Mouse (Mus musculus) CH12.LX (cell line): Measurements from ENCODE around the gene Bcas3. TPM values are rescaled to one million over a fixed set of nuclear protein-coding genes. Genes with fewer than 3 reads are reported as not detected.

Experiments
- DNase-seq: peaks from one replicate; pipeline ENCODE4 v3.0.0-alpha.2; 2013; ENCODE audit errors: extremely low read depth
- H3K27ac ChIP-seq: 2 replicates; pipeline ENCODE4 v1.5.1; 2012; ENCODE audit warnings: low read depth, mild to moderate bottlenecking, control low read depth, moderate library complexity; ENCODE audit not compliant: insufficient read depth
- H3K27me3 ChIP-seq: replicated peaks from 2 replicates; pipeline ENCODE3; 2012; ENCODE audit warnings: inconsistent platforms
- H3K36me3 ChIP-seq, 2 experiments: replicated peaks in 1 of 2; 2 replicates each; pipeline versions ENCODE3 to v1.6.1; 2012; ENCODE audit warnings: inconsistent platforms in 1 of 2, low read length in 1 of 2, mild to moderate bottlenecking in 1 of 2, mixed read lengths in 1 of 2, moderate library complexity in 1 of 2; ENCODE audit not compliant: control insufficient read depth in 1 of 2, insufficient read depth in 1 of 2
- H3K4me1 ChIP-seq, 2 experiments: 2 replicates each; pipeline ENCODE4 v1.6.1; 2012; ENCODE audit warnings: inconsistent platforms in 1 of 2, moderate library complexity in 1 of 2; ENCODE audit not compliant: insufficient read depth in 2 of 2, control insufficient read depth in 1 of 2
- H3K4me2 ChIP-seq: 2 replicates; pipeline ENCODE4 v1.6.1; 2012; ENCODE audit warnings: low read depth, mild to moderate bottlenecking, control low read depth; ENCODE audit not compliant: poor library complexity, insufficient read depth, severe bottlenecking
- H3K4me3 ChIP-seq, 3 experiments: fragments of 150-350 bp in 1 of 3; sonication (generic) in 1 of 3; replicated peaks in 1 of 3; 2 replicates each; pipeline versions ENCODE3 to v1.5.1; 2011 to 2012; ENCODE audit warnings: low read depth in 2 of 3, low read length in 2 of 3, mild to moderate bottlenecking in 2 of 3, moderate library complexity in 2 of 3, control low read depth in 1 of 3, improper control_type of control experiment in 1 of 3, inconsistent platforms in 1 of 3, mixed read lengths in 1 of 3; ENCODE audit not compliant: poor library complexity in 1 of 3
- H3K79me2 ChIP-seq: replicated peaks from 2 replicates; pipeline ENCODE4 v1.6.1; 2012; ENCODE audit warnings: mild to moderate bottlenecking, moderate library complexity; ENCODE audit not compliant: control insufficient read depth, poor library complexity, insufficient read depth, severe bottlenecking; ENCODE audit errors: extremely low read depth
- H3K9ac ChIP-seq: 2 replicates; pipeline ENCODE4 v1.6.1; 2012; ENCODE audit warnings: low read depth, mild to moderate bottlenecking, control low read depth, moderate library complexity; ENCODE audit not compliant: insufficient read depth
- H3K9me3 ChIP-seq: replicated peaks from 2 replicates; pipeline ENCODE3; 2012; ENCODE audit warnings: low read length, inconsistent platforms, mixed read lengths
- BHLHE40 ChIP-seq: IDR thresholded peaks from 2 replicates; pipeline ENCODE4 v1.6.1; 2011; ENCODE audit warnings: mild to moderate bottlenecking, low read depth, low read length, improper control_type of control experiment
- CHD1 ChIP-seq: IDR thresholded peaks from 2 replicates; pipeline ENCODE4 v1.6.1; 2012; ENCODE audit warnings: low read depth, low read length, improper control_type of control experiment, inconsistent platforms
- CHD2 ChIP-seq: IDR thresholded peaks from 2 replicates; pipeline ENCODE4 v1.6.1; 2011; ENCODE audit warnings: low read length, improper control_type of control experiment
- CTCF ChIP-seq, 2 experiments: IDR thresholded peaks in 1 of 2; conservative IDR thresholded peaks in 1 of 2; 2 replicates each; pipeline ENCODE4 v1.5.1; 2011 to 2012; ENCODE audit warnings: low read depth in 2 of 2, low read length in 2 of 2, improper control_type of control experiment in 1 of 2, inconsistent platforms in 1 of 2, mild to moderate bottlenecking in 1 of 2, moderate library complexity in 1 of 2
- HCFC1 ChIP-seq: IDR thresholded peaks from 2 replicates; pipeline ENCODE4 v1.6.1; 2012; ENCODE audit warnings: low read depth, mild to moderate bottlenecking, inconsistent platforms, low read length, improper control_type of control experiment
- IRF4 ChIP-seq: IDR thresholded peaks from 2 replicates; pipeline ENCODE4 v1.6.1; 2014; ENCODE audit warnings: low read depth, mild to moderate bottlenecking, inconsistent platforms, low read length, improper control_type of control experiment
- JUND ChIP-seq: conservative IDR thresholded peaks from 2 replicates; pipeline ENCODE4 v1.6.1; 2011; ENCODE audit warnings: low read depth, low read length, improper control_type of control experiment
- KAT2A ChIP-seq: IDR thresholded peaks from 2 replicates; pipeline ENCODE4 v1.6.1; 2012; ENCODE audit warnings: low read length, improper control_type of control experiment, inconsistent platforms; ENCODE audit not compliant: insufficient replicate concordance
- MAX ChIP-seq: IDR thresholded peaks from 2 replicates; pipeline ENCODE4 v1.6.1; 2011; ENCODE audit warnings: low read length, improper control_type of control experiment
- MAZ ChIP-seq: IDR thresholded peaks from 2 replicates; pipeline ENCODE4 v1.6.1; 2012; ENCODE audit warnings: low read depth, mild to moderate bottlenecking, inconsistent platforms, low read length, improper control_type of control experiment, moderate library complexity
- MXI1 ChIP-seq: IDR thresholded peaks from 2 replicates; pipeline ENCODE4 v1.6.1; 2011; ENCODE audit warnings: mild to moderate bottlenecking, low read depth, low read length, improper control_type of control experiment
- NRF1 ChIP-seq: IDR thresholded peaks from 2 replicates; pipeline ENCODE4 v1.6.1; 2014; ENCODE audit warnings: low read depth, mild to moderate bottlenecking, inconsistent platforms, low read length, improper control_type of control experiment, moderate library complexity
- POLR2A ChIP-seq: IDR thresholded peaks from 2 replicates; pipeline ENCODE4 v1.6.1; 2011; ENCODE audit warnings: low read depth, mild to moderate bottlenecking, improper control_type of control experiment, low read length
- POLR2AphosphoS2 ChIP-seq: IDR thresholded peaks from 2 replicates; pipeline ENCODE4 v1.6.1; 2011; ENCODE audit warnings: low read depth, low read length, improper control_type of control experiment
- RAD21 ChIP-seq: IDR thresholded peaks from 2 replicates; pipeline ENCODE4 v1.6.1; 2011; ENCODE audit warnings: low read depth, mild to moderate bottlenecking, low read length, improper control_type of control experiment, moderate library complexity
- TCF12 ChIP-seq: IDR thresholded peaks from 2 replicates; pipeline ENCODE4 v1.6.1; 2014; ENCODE audit warnings: low read depth, mild to moderate bottlenecking, inconsistent platforms, low read length, improper control_type of control experiment
- ZC3H11A ChIP-seq: IDR thresholded peaks from 2 replicates; pipeline ENCODE4 v1.6.1; 2012; ENCODE audit warnings: low read depth, mild to moderate bottlenecking, inconsistent platforms, low read length, improper control_type of control experiment
- ZKSCAN1 ChIP-seq: IDR thresholded peaks from 2 replicates; pipeline ENCODE4 v1.6.1; 2012; ENCODE audit warnings: low read depth, inconsistent platforms, low read length, improper control_type of control experiment, borderline replicate concordance
- ZNF384 ChIP-seq: IDR thresholded peaks from 2 replicates; pipeline ENCODE4 v1.6.1; 2012; ENCODE audit warnings: low read depth, low read length, improper control_type of control experiment, inconsistent platforms
- dilution Hi-C: fragments of 300-500 bp; cut with MboI; formaldehyde crosslinking; loops from 2 replicates; pipeline ENCODE4 v1.14.3; 2020; ENCODE audit warnings: low sequenced_read_pairs; ENCODE audit not compliant: extremely low pct_unique_long_range_greater_than_20kb, extremely low pct_ligation_motif_present
- in situ Hi-C: fragments of 300-500 bp; cut with MboI; formaldehyde crosslinking; loops from 3 replicates; pipeline ENCODE4 v1.14.3; 2019; ENCODE audit warnings: low sequenced_read_pairs, low pct_ligation_motif_present, low pct_unique_long_range_greater_than_20kb, mixed read lengths
- polyA plus RNA-seq: library from polyadenylated mRNA; unstranded; fragments of >175 nt; gene quantifications from 2 replicates; pipeline ENCODE4 v1.2.1, GENCODE M21; 2012; ENCODE audit warnings: low read depth; ENCODE audit not compliant: insufficient read length
- total RNA-seq, 2 experiments: library from RNA; depleted of rRNA; stranded (reverse); fragments of 300-350 nt in 1 of 2; fragments of >200 nt in 1 of 2; gene quantifications; 2 replicates each; pipeline ENCODE4 v1.2.3; 2012 to 2014

Bcas3 gene
- total and polyA plus RNA-seq, 3 experiments: 8.2 to 21.3 (median 9.7) TPM

DNA sequence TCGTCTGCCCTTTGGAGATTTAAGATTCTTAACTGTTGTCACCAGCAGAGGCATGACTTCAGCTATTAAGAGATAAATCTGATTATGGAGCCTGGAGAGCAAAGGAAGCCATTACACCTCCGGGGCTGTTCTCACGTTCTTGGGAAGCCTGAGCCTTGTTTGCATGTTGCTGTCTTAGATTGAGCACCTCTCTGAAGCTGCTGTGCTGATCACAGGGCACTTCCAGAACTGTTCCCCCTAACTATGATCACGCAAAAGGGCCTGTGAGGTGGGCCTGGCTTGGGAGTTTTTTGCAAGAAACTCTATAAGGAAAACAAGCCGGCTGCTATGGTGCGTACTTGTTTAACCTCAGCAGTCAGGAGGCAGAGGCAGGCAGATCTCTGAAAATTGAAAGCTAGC lies 335.5 kb downstream of the Bcas3 start:
- TF ChIP-seq POLR2AphosphoS2 (no peak), MAX (no peak), KAT2A (no peak), RAD21 (no peak), CTCF (conservative IDR thresholded peaks at IDR 0.05 in 1 of 2, IDR thresholded peaks at IDR 0.05 in 1 of 2; ENCODE audit: low read depth in 2 of 2, low read length in 2 of 2) (no peak), TCF12 (no peak), MXI1 (no peak), MAZ (no peak), ZC3H11A (no peak), CHD1 (no peak), JUND (no peak), ZNF384 (no peak), CHD2 (no peak)
- TF ChIP-seq, all 38 proteins: peak for 0
- H3K36me3 ChIP-seq: no peaks in the 10 kb centered on the region
- no peaks in the 10 kb centered on the region for H3K4me1 ChIP-seq
- no peaks in the 10 kb centered on the region for H3K27me3 ChIP-seq
- DNase-seq: no peak
- no peak overlapping the region for H3K27ac ChIP-seq
- H3K4me3 ChIP-seq: no peak overlapping the region
- in situ Hi-C loops: no loop called here
- H3K9ac ChIP-seq: no peak overlapping the region
- no peak overlapping the region for H3K4me2 ChIP-seq
- dilution Hi-C loops: no loop called here
- H3K79me2 ChIP-seq: no peaks in the 10 kb centered on the region
- H3K9me3 ChIP-seq: no peaks in the 10 kb centered on the region

DNA sequence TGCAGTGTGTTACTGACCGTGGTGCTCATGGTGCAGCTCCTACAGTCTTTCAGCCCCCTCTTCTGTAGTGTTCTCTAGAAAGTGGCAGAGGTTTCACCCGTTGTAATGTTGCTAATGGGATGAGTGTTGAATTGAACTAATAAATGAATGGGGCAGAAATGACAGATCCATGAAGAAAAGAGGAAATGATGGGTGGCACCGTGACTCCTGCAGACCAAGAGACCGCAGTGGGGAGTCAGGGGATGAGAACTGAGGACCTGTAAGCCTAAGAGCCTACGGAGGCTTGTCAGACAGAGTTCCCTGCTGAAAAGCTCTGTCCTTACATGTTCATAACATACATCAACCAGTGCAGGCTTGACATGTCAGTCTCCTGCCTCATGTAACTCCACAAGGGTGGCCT lies 336.3 kb downstream of the Bcas3 start:
- no peak for TF ChIP-seq IRF4
- no peak for TF ChIP-seq TCF12
- TF ChIP-seq NRF1: no peak
- no peak for TF ChIP-seq BHLHE40
- TF ChIP-seq HCFC1: no peak
- TF ChIP-seq MXI1: no peak
- TF ChIP-seq ZKSCAN1: no peak
- no peak for TF ChIP-seq POLR2A
- no peak for TF ChIP-seq CTCF (conservative IDR thresholded peaks at IDR 0.05 in 1 of 2, IDR thresholded peaks at IDR 0.05 in 1 of 2; ENCODE audit: low read depth in 2 of 2, low read length in 2 of 2)
- no peaks in the 10 kb centered on the region for H3K36me3 ChIP-seq
- peaks cover 0 to 1% of the 10 kb centered on the region in 2 experiments; a peak in 2 of 4 replicates for H3K4me1 ChIP-seq
- no peak overlapping the region for H3K27ac ChIP-seq
- no peak for DNase-seq
- in situ Hi-C loops: no loop called here
- H3K79me2 ChIP-seq: no peaks in the 10 kb centered on the region
- no peaks in the 10 kb centered on the region for H3K27me3 ChIP-seq
- dilution Hi-C loops: no loop called here
- no peak overlapping the region for H3K4me2 ChIP-seq
- no peak overlapping the region for H3K4me3 ChIP-seq
- no peak overlapping the region for H3K9ac ChIP-seq
- H3K9me3 ChIP-seq: no peaks in the 10 kb centered on the region
